Mouse (Mus musculus) embryo, embryonic 11 days (tissue): ENCODE measurements around the gene Olfr564.

Source experiments
- DNase-seq: peaks from one replicate; pipeline ENCODE4 v3.0.0-alpha.2; 2015

Gene Olfr564

GRCm38 (mm10) chr7:102803180-102803579, at the start of gene Olfr564:
Olfr564 (plus strand) TSS chr7:102803480.
- DNase-seq: no peak

- no peak for DNase-seq
Observed at GRCm38 (mm10) chr7:102759266-102759665, 44.0 kb upstream of the Olfr564 start, which contains the start of the genes Olfr560 and Olfr78. Olfr560 (minus strand) TSS chr7:102759366. Olfr78 (minus strand) TSS chr7:102759471.

GRCm38 (mm10) chr7:102770921-102771320, 32.4 kb upstream of the Olfr564 start, which contains the start of gene Olfr561:
Olfr561 (plus strand) TSS chr7:102771221.
- no peak for DNase-seq
